Mouse (Mus musculus) megakaryocyte, embryonic 14.5 days (primary cell): Measurements from ENCODE around the gene Cd47.

ENCODE experiments used
- FLI1 ChIP-seq: IDR thresholded peaks from 2 replicates; pipeline ENCODE4 v1.6.1; 2012; ENCODE audit warnings: low read length, inconsistent platforms, mixed read lengths
- GATA1 ChIP-seq: IDR thresholded peaks from 3 replicates; pipeline ENCODE4 v1.6.1; 2012; ENCODE audit warnings: mixed read lengths, low read length, inconsistent platforms, borderline replicate concordance

DNA sequence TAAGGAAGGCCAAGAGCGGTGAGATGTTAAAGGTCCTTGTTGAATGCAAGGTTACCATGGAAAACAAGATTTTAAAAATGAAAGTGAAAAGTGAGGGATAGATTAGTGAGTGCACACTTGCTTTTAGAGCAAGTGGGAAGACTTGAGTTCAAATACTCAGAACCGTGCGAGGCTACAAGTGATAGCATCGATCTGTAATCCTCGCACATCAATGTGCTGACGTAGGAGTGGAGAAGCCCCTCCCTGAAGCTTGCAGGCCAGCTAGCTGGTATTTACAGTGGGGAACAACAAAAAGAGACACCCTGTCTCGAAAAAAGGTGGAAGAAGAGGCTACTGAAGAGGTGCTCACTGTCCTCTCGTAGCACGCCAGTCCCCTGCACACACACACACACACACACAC lies 6.7 kb upstream of the Cd47 start:
- TF ChIP-seq GATA1 (no peak), FLI1 (no peak)
